Mouse (Mus musculus) right cerebral cortex, postnatal 36 days (tissue): ENCODE measurements around the gene Pappa.

ENCODE experiments used
- DNase-seq, 2 experiments: peaks; one replicate each; pipeline ENCODE4 v3.0.0; 2022; ENCODE audit warnings: low spot score in 2 of 2, mixed read lengths in 1 of 2

Gene Pappa

GRCm38 (mm10) chr4:65269996-65270395, 146.0 kb downstream of the Pappa start:
- DNase-seq, result no peak

DNA sequence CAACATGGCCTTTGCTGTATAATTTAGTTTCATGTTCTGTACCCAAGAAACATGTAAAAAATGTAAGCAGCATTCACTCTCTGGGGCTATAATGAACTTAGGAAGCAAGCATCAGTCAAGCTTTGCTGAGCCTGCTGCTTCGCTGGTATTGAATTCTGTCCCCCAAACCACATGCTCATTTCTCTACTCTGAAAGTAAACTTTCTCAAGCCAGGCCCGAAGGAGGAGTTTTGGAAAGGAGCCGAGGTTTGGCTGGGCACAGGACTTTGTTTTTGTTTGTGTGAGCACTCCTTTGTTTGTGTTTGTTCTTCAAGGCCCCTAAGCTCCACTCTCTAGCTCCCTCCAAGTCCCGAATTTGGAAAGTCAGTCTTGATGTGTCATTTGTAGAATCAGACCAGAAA, 148.3 kb downstream of the Pappa start:
- peak in 1 of 2 experiments; percentile 5 for DNase-seq

DNA sequence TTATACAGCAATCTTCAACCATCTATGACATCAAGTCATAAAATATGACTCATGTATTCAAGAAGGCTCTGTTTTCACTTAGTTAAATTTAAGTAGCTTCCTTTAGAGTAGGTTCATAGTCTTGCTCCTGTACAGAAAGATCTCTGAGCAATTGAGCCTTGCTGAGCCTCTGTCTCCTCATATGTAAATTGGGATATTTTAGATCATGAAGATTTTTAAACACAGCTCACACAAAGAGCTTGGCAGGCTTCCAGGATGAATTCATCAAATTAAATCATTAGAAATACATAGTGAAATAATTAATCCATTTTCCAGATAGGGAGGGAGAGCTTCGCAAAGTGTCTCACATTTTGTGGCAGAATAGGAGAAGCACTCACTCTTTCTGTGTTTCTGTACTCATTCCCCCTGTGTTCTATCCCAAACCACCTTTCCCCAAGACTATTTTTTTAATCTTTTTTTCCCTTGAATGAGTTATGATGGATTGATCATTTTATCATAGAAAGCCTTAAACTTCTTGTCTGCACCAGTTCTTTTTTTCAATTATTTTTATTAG, 149.4 kb downstream of the Pappa start:
- DNase-seq, result no peak

GRCm38 (mm10) chr4:65278451-65279271, 154.7 kb downstream of the Pappa start:
- DNase-seq, result no peak

DNA sequence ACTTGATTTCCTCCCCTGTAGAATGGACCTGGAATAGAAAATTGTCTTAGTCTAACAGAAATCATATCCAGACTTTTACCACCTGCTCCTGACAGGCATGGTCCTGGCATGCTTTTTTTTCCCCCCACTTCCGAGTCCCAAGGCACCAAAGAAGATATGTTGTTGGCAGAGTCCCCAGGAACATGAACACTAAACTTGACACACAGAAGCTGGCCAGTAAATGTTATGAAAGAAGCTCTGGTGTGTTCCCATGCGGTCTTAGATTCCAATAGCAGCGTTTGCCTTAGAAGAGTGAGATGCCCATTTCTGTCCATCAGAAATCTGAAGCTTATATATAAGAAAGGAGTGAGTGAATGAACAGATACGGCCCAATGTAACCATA, 155.3 kb downstream of the Pappa start:
- no peak for DNase-seq

GRCm38 (mm10) chr4:65279979-65280677, 156.2 kb downstream of the Pappa start:
- no peak for DNase-seq

DNA sequence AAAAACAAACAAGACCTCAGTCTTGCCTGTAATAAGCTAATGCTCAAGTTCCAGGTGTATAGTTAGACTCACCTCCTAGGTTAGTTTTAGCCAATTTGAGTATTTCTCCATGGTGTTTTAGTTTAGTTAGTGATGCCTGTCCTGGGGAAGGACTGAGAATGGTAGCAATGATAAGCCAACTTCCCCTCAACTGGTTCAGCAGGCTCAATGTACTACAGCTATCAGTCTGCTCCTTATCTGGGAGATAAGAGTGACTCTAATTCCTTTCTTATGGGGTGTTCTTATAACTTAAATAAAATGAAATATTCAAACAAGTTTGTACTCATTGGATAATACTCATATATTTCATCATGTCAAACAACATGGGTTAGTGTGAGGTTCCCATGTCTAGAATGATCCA, 156.9 kb downstream of the Pappa start:
- no peak for DNase-seq

GRCm38 (mm10) chr4:65283611-65284010, 159.6 kb downstream of the Pappa start:
- no peak for DNase-seq

DNA sequence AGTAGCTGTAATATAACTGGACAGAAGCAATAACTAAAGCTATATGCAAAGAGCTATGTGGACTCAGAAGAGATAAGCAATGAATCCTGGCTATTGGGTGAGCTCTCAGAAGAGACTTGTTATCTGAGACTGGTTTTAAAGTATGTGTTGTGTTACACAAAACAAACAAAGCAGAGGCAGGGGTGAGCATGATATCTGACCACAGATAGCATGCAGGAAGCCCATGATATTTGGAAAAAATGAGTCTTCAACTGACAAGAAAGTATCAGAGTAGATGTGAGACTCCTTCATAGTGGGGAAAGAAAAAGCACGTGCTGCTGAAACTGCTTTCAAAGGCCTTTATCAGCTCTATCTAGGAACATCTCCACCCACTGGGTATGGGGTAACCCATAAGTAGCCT, 161.2 kb downstream of the Pappa start:
- DNase-seq, result no peak

- no peak for DNase-seq
Measured at GRCm38 (mm10) chr4:65289247-65289646, 165.3 kb downstream of the Pappa start.

DNA sequence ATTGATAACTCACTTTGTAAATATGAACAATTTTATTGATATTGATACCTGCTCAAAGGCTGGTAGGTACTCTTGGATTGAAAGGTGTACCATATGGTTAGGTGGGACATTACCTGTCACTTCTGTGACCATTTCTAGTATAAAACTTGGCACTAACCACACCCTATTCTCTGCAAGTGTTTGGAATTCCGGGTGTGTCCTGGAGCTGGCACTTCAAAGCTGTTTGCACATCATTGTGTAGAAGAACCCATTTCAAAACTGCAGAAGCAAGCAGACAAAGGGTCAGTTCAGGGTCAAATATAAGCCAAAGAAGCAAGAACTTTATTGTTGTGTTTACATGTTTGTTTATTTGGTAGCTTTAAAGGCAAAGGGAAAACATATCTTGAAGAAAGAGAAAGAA, 171.8 kb downstream of the Pappa start:
- no peak for DNase-seq

DNA sequence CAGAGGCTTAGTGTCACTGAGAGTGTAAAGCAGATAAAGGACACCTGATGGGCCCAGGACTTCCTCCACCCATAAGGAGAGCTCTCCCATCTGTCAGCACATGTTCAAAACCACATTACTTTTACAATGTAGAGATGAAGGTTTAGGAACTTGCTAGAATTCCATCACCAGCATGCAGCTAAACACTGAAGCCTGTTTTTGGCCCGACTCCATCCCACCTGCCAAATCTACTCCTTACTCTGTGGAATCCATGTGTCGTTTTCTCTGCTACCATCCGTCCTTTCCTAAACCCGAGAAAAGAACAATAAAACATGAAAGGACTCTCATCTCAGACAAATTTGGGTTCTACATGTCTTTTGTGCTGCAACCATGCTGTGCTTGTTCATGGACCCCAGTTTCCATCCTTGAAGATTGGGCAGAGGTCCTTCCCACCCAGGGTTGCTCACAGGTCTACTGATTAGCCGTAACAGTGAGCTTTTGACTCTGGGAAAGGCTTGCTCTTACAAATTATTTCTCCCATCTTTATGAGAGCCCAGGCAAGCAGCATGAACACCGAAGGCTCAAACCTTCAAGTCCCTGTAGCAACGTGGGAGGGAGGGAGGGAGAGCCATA, 172.5 kb downstream of the Pappa start:
- no peak for DNase-seq

GRCm38 (mm10) chr4:65296968-65297499, 173.1 kb downstream of the Pappa start:
- DNase-seq, result no peak

DNA sequence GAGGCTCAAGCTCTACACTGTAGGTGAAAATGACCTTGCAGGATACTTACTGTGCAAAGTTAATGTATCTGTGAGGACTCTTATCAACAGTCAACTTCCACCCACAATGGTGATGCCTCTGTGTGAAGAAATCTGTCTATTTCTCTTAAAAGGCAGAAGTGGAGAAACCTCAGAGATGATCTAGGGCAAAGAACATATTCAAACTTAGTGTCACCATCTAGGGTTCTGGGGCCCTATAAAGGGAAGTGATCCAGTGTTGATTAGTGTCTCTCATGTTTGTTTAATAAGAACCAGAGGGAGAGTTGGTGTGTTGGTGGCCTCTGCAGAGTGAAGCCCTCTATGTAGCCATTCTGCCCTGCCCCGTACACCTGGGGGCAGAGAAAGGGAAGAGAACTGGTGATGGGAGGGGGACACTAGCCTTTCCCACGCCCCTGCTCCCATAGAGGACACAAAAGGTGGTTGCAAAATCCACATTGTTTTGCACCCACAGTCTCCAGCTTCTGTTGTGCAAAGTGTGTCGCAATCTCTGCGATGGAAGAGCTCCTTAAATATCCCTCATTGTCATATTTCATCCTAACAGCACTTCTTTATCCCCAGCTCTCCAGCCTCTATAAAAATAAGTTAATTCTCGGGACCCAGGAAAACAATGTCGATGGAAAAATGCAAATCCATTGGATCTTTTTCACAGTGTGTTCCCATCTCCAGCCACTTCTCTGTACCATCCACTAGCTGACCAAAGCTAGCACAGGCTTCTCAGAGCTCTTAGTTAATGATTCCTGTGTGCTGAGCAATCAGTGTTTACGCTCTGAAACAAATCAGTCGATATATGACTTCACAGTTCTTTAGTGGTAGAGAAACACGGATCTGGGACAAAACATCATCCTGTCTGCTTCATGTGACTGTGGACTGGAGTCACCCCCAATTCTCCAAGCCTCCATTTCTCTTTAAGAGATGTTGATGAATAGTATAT, 174.5 kb downstream of the Pappa start:
- DNase-seq, result no peak

DNA sequence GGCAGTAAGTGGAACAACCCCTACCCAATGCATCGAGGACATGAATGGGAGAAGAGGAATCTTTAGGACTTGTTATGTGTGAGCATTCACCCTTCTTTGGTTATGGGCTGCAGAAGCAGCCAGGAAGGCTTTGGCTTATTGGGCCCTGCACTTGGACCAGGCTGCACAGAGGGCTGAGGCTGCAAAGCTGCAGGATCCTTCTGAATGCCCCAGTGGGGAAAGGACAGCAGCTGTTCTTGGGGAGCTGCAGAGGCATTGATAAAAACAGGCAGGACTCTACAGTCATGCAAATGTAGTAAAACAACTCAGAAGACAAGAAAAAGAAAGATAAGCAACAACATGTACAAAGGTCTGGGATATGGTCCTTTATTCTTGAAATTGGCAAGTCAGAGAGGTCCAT, 175.4 kb downstream of the Pappa start:
- DNase-seq, result no peak

- DNase-seq, result no peak
Measured at GRCm38 (mm10) chr4:65300431-65300830, 176.5 kb downstream of the Pappa start.

DNA sequence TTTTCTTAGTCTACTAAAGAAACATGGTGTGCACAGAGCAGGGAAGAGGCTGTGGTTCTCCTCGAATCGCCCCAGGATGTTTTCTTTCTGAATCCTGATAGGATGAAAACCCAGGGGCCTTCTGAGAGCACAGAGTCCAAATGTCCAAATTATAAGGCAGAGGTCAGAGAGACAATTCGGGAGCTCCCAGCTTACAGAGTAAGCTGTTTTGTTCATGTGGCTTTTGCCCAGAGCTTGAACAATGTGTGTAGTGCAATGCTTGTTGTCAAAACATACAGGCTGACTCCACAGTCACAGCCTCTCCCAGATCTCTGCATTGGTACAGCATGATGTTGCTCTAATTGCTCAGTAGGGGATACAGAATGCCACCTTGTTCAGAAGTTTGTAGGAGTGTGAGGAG, 178.7 kb downstream of the Pappa start:
- no peak for DNase-seq

- no peak for DNase-seq
Measured at GRCm38 (mm10) chr4:65317877-65318525, 194.0 kb downstream of the Pappa start.

DNA sequence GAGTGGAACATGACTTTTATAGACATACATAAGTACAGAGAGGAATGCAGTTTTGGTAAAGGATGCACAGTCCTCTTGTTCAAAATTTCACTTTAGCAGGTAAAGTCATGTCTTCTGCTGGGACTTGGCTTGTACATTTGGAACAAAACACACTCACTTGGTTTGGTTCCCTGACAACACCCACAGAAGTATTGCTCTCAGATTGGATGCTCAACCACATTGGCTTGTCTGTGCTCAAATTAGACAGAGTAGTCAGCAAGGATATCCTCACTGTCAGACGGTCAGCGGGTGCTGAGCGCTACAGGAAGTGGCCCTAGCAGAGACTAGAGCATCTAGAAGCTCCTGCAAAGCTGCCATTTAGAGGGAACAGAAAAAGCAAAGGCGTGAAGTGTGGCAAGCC, 197.4 kb downstream of the Pappa start:
- DNase-seq, result peak in 1 of 2 experiments; percentile 12

DNA sequence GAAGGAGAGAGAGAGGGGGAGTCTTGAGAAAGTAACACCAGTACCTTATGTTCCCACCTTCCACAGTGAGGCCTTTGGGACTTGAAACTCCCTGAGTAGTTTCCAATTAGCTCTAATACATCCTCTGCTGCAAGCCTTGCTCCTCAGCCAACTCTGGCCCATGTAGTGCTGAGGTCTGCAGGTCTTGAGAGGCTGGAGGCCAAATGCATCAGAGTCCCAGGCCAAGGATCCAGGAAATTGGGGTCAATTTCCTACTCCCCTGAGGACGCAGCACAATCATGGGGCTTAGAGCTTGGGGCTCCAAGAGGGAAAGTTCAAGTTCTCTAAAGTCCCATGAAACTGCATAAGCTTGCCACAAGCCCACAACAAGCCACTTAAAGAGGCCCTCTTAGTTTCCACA, 198.0 kb downstream of the Pappa start:
- DNase-seq, result no peak

DNA sequence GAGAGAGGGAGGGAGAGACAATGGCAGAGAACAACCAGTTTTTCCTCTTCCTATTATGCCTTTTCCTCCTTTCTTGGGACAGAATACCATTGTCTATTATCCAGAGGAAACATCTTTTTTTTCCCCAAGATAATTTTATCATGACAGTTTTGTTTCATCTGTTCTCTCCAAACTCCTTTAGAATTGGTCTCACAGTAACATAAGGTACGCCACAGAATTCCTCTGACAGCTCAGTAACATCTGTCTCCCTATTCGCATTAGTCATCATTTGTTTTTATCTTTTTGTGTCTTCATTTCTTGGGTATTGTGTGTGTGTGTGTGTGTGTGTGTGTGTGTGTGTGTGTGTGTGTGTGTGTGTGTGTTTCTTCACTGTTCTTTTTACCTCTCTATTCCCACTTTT, 201.8 kb downstream of the Pappa start:
- no peak for DNase-seq
